Mouse (Mus musculus): ENCODE results near the gene Arid1b.

DNA sequence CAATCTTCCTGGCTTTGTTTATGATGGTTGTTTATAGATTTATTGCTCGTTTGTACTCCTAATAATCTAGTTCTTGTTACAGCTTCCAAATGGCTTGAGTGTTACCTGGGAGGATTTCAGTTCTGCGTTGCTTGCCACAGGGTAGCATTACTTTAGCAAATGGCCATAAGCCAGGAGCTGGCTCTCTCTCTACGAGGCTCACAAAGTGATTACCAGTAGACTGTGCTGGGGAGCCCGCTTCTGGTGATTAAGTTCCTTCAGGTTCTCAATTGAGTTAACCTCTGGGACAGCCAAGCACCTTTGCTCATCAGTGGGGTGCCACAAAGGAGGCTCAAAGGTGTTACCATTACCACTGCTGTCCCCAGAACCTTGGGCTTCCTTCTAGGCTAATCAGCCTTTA, 227.4 kb downstream of the Arid1b start:
- TF ChIP-seq CTCF (IDR thresholded peaks at IDR 0.05), result no peak
- TF ChIP-seq POLR2A (IDR thresholded peaks at IDR 0.05; ENCODE audit: insufficient read depth, low read depth, low read length), result no peak
- TF ChIP-seq EP300 (IDR thresholded peaks at IDR 0.05; ENCODE audit: insufficient read depth, low read depth, low read length), result no peak

Data from heart, adult 2 months (tissue).